Mouse (Mus musculus) retina, postnatal 7 days (tissue): ENCODE data around the gene Misp.

Experiments
- DNase-seq: peaks from one replicate; pipeline ENCODE4 v3.0.0-alpha.2; 2012; ENCODE audit warnings: low read depth, low spot score

The Misp gene

DNA sequence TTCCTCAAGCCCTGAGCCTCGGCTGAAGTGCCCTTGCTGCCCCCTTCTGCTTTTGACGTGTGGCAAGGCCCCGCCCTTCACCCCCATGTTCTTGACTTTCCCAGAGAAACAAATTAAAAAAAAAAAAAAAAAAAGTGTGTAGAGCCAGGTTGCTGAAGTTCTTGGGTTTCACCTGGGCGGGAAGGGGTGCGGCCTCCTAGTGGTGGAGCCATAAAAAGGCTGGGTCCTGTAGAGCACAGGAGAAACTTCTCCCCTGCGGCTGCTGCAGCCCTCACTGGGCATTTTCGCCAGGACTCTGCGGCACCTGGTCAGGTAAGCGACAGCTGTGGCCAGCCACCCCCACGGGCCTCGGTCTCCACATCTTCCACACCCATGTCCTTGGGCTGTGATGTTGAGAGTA is at the start of gene Misp:
Misp (plus strand) TSS at position 208 of the 400 bp plus-strand sequence.
- DNase-seq = no peak

DNA sequence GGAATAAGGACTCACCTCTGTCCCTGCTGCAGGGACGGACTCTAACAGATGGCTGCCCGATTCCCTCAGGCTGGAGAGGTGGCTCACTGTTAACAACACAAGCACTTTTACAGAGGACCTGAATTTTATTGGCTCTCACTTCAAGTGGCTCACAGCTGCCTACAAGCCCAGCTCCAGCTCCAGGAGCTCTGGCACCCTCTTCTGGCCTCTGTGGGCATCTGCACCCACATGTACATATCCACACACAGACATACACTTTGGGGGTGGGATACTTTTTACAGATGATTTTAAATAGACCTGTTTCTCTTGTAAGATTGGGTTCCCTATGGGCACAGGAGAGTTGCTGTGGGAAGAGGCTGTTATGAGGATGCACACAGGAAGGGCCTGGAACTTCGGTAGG is 48.5 kb upstream of the Misp start:
- DNase-seq = no peak

DNA sequence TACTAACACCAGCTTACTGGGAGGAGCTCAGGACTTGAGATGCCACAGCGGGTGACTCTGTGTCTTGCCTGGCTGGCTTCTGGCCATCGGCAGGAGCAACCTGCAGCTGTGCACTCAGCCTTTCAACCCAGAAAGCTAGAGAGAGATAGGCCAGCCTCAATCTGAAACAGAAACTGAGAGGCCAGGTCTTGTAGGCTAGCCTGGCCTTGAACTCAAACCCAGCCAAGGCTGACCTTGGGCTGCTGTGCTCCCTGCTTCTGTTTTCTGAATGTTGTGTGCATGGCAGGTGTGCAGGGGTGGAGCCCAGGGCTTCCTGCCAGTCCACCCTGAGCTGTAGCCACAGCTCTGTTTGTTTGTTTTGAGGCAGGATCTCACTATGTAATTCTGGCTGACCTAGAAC is 47.6 kb upstream of the Misp start:
- DNase-seq = no peak

DNA sequence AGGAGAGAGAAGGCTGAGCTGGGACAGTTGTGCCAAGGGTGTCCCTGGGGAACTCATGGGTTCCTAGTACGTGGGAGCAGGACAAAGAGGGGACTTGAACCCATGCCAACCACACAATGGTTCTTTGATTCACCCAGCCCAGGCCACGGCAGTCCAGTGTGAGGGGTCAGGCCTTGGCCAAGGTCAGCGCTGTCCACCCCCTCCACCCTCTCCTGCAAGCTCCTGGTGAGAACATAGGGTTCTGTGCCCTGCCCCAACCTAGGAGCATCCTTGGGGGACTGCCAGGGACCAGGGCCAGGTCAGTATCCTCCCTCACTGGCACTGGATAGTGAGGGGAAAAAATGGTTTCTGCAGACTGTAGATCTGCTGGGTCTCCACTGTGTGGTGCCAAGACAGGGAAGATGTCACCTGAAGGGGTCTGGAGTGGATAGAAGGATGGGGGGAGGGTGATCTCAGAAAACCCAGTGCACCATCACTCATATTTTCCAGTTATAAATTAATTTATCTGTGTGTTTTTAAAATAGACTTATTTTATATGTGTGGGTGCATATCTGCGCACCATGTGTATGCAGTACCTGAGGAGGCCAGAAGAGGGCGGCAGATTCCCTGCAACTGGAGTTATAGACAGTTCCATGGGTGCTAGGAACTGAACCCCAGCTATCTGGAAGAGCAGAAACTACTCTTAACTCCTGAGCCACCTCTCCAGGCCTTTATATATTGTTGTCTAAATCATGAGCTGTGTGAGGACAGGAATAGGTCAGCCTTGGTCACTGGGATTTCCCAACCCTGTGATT is 46.1 kb upstream of the Misp start:
- no peak for DNase-seq

DNA sequence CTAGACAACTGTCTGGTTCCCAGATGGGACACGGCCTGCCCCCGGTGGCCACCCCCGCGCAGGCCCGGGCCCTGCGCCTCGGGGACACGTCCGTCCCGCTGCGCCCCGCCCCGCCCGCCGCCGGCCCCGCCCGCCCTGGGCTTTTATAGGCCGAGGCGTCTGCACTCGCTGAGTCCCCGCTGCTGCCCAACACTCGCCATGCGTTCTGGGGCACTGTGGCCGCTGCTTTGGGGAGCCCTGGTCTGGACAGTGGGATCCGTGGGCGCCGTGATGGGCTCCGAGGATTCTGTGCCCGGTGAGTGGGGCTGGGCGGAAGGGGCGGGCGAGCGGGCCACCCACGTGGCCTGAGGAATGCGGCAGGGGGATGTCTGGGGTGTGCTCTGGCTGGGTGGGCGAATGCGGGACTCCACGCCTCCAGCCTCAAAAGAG is 43.7 kb upstream of the Misp start, which contains the start of gene Fstl3:
Fstl3 (plus strand) TSS at position 170 of the 429 bp plus-strand sequence.
- no peak for DNase-seq

DNA sequence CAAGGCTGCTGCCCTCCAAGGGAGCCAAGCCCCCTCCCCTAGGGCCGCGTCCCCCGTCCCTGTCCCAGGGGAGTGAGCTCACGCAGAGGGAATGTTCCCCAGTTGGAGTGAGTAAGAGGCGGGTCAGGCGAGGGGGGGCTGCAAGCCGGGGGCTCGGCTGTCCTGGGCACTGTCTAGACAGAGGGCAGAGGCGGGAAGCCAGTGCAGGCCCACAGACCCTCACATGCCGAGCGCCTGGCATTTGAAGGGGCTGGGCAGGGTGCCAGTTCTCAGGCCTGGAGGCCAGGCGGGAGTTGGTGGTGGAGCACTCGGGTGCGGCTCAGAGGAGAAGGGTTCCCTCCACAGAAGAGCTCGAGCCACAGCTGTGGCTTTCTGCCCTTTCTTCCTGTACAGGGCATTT is 42.8 kb upstream of the Misp start:
- no peak for DNase-seq

DNA sequence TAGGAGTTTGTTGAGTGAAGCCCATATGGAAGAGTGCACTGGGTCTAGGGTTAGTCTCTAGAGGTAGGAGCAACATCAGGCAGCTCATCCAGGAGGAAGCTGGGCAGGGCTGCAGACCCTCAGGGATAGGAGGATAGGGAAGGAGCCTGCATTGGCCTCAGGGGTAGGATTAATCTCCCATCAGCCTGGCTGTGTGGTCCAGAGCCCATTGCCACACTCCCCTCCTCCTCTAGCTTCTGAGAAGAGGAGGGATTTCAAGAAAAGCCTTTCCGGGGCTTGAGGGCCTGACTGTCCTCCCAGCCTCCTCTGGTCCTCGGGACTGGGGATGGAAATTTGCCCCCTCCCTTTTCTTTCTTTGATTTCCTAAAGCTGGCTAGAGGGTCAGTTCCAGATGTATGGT is 41.6 kb upstream of the Misp start:
- no peak for DNase-seq

DNA sequence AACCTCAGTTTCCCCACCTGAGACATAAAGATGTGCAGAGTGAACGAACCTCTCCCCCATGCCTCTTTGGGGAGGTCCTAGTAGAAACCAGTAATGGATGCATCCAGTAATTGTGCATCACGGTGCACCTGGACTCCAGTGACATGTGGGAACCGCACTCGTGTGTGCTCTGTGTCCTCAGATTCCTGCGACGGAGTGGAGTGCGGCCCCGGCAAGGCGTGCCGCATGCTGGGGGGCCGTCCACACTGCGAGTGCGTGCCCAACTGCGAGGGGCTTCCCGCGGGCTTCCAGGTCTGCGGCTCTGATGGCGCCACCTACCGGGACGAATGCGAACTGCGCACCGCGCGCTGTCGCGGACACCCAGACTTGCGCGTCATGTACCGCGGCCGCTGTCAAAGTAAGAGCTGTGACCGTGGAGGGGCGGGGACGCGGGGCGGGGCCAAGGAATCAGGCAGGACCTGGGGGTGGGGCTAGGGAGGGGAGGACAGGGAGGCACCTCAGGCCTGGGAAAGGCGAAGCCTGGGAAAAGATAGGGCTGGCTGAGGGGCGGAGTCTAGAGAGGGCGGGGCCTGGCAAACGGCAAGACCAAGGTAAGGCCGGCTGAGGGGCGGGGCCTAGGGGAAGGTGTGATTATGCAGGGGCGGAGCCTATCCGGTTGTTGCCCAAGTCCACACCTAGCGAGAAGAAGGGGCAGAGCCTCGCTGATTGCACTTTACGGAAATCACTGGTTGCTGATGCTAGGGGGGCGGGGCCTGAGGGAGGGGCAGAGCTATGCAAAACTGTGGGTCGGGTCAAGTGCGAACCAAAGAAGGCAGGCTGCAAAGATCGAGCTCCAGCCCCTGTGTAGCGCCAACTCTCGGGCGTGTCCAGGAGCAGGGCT is 40.8 kb upstream of the Misp start:
- peak; percentile 90 for DNase-seq

DNA sequence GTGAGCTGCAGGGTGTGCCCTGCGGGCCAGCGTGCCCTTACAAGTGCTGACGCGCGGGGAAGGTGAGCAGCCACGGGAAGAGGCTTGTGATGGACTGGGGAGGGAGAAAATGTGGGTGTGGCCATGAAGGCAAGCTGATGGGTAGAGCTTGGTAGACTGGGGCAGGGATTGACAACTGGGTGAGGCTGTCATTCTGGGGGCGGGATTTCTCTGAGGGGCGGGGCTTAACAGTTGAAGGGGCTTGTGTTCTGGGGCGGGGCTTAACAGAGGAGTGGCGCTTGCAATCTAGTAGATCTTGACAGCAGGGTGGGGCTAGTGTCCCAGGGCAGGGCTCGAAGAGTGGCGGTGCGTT is 40.1 kb upstream of the Misp start:
- peak; percentile 49 for DNase-seq

DNA sequence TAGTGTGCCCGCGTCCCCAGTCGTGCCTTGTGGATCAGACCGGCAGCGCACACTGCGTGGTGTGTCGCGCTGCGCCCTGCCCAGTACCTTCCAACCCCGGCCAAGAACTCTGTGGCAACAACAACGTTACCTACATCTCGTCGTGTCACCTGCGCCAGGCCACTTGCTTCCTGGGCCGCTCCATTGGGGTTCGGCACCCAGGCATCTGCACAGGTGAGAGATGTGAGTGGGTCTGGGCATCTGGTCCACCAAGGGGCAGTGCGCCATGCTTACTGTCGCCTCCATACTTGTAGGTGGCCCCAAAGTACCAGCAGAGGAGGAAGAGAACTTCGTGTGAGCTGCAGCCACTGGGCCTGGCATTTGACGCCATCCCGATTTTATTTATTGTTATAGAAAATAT is 39.6 kb upstream of the Misp start:
- DNase-seq = no peak

DNA sequence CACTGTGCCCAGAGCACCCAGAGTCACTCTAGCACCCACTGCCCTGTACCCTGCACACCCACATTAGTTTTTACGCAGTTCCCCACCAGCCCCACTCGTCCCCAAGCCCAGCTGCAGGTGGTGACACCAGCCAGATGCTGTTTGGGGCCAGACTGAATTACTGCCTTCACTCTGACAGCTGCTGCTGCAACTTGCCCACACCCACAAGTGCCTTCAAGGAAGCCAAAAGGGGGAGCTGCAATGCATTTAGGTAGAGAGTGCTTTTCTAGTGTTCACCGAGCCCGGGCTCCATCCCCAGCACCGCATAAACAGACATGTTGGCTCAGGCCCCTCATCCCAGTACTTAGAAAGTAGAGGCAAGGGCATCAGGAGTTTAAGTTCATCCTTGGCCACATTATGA is 38.8 kb upstream of the Misp start:
- DNase-seq = no peak

DNA sequence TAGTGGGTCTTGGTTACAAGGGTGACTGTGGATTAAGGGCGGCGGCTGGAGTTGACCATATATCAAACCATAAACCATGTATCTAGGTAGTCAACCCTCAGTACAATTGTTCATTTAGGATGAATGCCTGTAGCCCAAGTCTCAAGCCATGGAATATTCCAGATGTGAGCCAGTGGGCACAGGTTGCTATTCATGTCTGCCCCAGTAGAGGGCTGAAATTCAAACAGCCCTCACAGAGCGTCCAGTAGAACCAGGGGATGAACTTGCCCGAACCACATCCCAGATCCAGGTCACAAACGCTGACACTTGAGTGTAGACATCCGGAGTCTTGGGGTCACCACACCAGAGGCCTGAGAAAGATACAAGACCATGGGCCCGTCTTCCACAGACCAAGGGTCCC is 37.7 kb upstream of the Misp start:
- DNase-seq = no peak

DNA sequence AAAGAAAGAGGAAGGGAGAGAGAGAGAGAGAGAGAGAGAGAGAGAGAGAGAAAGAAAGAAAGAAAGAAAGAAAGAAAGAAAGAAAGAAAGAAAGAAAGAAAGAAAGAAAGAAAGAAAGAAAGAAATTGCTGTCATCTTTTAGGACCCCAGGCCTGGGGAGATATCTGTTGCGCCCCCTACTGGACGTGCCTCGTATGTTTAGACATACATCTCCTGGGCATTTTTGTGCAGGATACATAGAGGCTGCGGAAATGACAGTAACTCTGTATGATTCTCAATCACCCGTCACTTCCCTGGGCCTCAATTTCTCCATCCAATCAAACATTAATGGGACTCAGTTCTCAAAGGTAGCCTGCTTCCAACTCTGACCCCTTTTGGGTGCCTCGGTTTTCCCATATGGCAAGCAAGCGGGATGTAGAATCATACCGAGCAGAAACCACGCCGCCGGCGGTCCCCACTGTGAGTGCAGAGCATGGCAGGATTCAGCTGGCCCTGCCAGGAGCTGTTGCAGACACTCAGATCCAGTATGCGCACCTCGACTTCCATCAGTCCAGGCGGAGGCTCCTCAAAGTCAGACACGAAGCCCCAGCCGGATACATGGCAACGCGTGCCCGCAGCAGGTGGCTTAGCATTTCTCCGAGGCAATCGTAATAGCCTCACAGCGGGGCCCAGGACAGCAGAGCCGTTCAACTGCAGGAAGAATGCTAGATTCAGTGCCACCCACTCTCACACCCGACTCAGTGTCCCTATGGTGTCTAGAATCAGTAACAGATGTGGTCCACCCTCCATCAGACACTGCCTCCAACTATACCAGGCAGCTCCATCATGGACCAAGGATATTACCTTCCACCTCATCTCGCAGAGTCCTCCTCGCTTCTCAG is 36.6 kb upstream of the Misp start:
- no peak for DNase-seq

DNA sequence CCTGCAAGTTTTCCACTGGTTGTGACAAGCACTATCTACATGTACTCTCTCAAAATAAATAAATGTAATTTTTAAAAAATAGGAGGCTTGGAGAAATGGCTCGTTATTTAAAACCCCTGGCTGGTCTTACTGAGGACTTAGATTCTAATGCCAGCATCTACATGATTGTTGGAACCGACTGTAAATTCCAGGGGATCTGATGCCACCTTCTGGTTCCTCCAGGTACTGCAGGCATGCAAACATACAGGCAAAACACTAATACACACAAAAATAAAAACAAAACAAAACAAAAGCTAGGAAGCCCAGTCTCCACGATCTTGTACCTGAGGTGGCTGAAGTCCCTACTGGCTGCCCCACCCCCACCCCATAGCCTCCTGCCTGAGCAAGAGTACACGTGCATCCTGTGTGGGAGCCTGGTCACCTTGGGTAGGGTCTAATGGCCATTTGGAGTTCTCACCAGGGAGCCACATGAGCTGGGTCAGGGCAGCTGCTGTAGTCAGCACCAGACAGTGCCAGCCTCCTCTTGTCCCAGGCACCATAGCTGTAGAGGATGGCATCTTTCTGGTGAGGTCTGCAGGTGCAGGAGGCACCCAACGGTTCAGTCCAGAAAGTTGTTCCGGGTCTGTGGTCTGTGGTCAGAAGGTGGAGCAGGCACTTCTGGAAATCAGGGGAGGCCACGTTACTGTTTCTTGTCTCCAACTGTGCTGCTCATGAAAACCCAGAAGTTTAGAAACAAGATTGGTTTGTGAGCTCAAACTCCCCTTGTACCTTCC is 32.2 kb upstream of the Misp start:
- peak; percentile 63 for DNase-seq

DNA sequence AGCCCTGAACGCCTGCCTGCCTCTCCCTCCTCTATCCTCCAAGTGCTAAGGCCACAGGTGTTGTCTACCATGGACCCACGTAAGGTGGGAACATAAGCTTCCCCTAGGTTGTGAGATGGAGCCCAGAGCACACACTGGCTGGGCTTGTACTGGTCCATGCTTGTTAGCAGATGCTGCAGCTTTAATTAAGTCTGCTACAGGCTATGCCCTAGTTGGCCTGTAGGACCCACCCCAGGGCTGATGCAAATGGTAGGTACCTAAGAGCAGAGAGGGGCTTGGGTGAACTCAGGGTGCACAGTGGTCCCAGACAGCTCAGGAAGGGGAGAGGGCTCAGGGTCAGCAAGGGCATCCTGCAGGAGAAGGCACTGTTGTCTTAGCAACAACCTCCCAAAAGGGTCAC is 31.2 kb upstream of the Misp start:
- no peak for DNase-seq

DNA sequence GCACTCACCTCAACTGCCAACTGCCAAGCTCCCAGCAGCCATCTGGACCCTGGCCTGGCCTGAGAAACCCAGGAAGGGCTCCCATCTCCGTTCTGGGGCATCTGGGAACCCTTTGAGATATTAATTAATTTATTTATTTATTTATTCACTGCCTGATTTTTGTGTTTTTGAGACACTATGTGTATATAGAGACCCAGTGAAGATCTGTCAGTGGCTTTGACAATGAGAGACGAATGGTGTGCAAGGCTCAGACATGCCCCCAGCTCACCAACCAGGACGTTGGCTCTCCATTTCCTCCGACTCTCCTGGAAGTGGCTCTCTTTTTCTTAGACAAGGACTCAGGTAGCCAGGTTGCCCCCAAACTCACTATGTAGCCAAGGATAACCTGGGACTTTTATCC is 29.9 kb upstream of the Misp start, which contains the start of gene Prss57:
Prss57 (minus strand) TSS at position 101 of the 400 bp plus-strand sequence.
- no peak for DNase-seq

DNA sequence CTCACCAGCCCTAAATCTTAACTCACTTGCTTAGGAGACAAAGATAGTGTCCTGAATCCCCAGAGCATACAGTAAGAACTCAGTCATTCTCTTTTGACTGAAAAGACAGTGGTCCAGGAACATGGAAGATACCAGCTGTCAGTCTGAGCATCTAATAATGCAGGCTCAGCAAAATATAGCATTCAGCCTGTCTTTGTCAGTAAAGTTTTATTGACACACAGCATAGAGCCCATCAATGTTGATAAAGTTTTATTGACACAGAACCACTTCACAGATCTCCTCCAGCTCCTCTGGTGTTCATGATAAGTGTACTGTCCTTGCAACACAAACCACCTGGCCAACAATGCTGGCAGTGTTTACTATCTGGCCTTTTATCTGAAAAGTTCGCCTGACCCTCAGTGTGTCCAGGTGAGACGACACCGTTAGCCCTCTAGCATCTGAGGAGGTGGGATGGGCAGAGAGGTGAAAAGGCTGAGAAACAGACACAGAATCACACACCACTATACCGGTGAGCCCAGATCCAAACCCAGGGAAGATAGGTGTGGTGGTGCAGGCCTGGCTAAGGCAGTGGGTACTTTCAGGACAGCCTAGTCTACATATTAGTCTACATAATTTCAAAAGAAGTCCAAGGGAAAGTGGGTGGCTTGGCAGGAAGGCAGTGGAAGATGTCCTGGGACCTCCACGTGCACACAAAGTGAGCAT is 28.3 kb upstream of the Misp start:
- no peak for DNase-seq

DNA sequence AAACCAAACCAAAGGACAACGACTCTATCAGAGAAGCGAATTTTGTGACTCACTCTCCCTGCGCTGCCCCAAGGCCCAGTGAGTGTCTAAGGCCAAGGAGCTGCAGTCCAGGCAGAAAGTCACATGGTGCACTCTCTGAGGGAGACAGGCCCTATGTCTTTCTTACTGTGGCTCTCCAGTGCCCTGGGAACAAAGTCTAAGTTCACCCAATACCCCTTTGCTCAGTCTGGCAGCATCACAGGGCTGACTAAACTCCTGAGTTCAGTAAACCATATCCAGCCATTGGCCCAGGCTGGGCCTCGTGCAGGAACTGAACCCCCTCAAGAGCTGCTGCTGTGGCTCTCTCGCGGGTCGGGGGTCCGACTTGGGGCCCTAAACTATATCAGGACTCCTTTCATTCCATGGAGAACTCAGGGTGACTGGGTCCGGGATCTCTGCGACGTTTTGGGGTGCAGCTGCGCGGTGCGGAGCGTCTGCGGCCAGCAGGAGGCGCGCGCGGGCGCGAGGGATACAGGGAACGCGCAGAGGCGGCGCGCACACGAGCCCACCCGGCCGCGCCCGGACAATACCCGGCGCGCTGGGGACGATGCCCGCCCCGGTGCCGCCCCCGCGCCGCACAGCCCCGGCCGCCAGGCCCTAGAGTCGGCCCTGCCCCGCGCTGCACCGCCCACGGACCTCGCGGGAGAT is 27.6 kb upstream of the Misp start, which contains the start of gene Palm:
Palm (plus strand) TSS at position 522 of the 687 bp plus-strand sequence.
- DNase-seq = peak; percentile 60

DNA sequence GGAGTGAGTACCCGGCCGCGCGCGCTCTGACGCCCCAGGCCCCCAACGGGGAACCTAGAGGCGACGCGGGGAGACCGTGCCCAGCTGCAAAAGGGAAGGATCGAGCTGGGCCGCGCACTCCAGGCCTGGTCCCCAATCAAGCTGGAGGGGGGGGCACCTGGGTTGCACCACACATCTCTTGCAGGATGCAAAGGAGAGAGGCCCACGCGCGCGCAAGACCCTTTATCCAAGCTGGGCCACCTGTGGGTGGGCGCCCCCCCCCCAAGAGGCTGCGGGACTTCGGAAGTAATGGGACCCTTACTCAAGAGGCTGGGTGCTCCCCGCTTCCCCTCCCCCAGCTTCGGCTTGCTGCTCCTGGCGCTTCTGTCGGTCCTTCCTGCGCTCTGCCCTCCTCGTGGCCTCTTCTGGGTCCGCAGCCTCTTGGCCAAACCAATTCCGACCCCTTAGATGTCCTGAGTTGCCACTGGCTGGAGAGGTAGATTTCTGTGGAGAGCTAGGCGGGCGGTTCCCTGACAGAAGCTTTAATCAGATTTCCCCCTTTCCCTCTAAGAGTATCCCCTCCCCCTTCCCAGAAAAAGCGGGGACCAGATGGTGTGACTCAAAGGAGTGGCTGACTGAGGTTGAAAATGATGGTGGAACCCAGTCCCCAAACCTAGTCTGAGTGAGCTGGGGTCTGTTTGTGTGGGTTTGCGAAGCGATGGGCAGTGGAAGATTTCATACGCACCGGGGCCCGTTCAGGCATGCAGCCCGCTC is 26.9 kb upstream of the Misp start:
- DNase-seq = no peak
